In the genomic region with DNA sequence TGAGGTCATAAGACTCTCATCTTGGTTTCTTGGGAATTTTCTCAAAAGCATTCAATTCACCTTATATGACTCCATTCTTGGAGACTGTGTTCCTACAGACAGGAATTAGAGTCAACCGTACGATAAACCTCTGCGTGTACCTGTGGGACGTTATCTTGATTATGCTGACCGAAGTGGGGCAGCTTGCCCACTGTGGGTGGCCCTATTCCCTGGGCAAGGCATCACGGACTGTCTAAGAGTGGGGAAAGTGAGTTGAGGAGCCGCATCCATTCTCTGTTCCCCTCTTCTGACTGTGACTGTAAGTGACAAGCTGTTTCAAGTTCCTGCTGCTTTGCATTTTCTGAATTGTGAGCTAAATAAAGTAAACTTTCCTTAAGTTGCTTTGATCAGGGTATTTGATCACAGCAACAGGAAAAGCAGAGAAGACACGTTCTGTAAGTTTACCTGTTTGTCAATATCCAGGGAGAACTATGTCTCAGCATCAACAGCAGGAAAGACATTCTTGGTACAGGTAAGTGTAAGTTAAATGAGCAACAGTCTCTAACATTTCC, we compare ENCODE assay signal across 7 mouse cellular contexts. TPM values are rescaled to one million over a fixed set of nuclear protein-coding genes. Genes with fewer than 3 reads are reported as not detected.
DNase-seq lines count a peak whose midpoint lies in the region; ATAC-seq and TF ChIP-seq lines count a peak whose summit lies in the region.

Gene Arhgap29 (plus strand): TSS at position 501 of the 551 bp plus-strand sequence.

- ATAC-seq in forebrain, embryonic 16.5 days = no peak
- ATAC-seq in hindbrain, embryonic 15.5 days (ENCODE audit: low FRiP score, low read depth) = no peak
- ATAC-seq in erythroid progenitor cell, adult 5-6 weeks (replicated peaks; ENCODE audit: low FRiP score, poor library complexity, severe bottlenecking) = no peak

- no peak for TF ChIP-seq CTCF in thymus, adult 2 months (IDR thresholded peaks at IDR 0.05; ENCODE audit: borderline replicate concordance, control insufficient read depth, extremely low read depth, insufficient read depth, low read length, poor library complexity)

- peak within 1 kb of the TSS; percentile 55 for H3K9ac ChIP-seq in forebrain, embryonic 16.5 days (replicated peaks; ENCODE audit: low read depth, low read length)
- peak within 1 kb of the TSS; percentile 46 for H3K9ac ChIP-seq in hindbrain, embryonic 15.5 days

- H3K27ac ChIP-seq in thymus, adult 2 months (ENCODE audit: control insufficient read depth, insufficient read depth, low read length) = no peak within 1 kb of the TSS
- H3K27ac ChIP-seq in forebrain, embryonic 16.5 days (ENCODE audit: low read length) = no peak within 1 kb of the TSS
- H3K27ac ChIP-seq in hindbrain, embryonic 15.5 days (replicated peaks) = no peak within 1 kb of the TSS
- peak within 1 kb of the TSS; percentile 83 for H3K27ac ChIP-seq in midbrain, embryonic 10.5 days (replicated peaks)

- H3K4me3 ChIP-seq in thymus, adult 2 months (ENCODE audit: control insufficient read depth, insufficient read depth, low read length) = peak within 1 kb of the TSS; percentile 28
- H3K4me3 ChIP-seq in forebrain, embryonic 16.5 days (replicated peaks; ENCODE audit: low read length) = peak within 1 kb of the TSS; percentile 55
- peak within 1 kb of the TSS; percentile 57 for H3K4me3 ChIP-seq in hindbrain, embryonic 15.5 days
- H3K4me3 ChIP-seq in midbrain, embryonic 10.5 days = peak within 1 kb of the TSS; percentile 73

- no peaks in the 10 kb centered on the region for H3K36me3 ChIP-seq in thymus, adult 2 months (ENCODE audit: control insufficient read depth, insufficient read depth, low read length)
- H3K36me3 ChIP-seq in forebrain, embryonic 16.5 days (ENCODE audit: control insufficient read depth, insufficient read depth) = no peaks in the 10 kb centered on the region
- H3K36me3 ChIP-seq in hindbrain, embryonic 15.5 days = no peaks in the 10 kb centered on the region
- H3K36me3 ChIP-seq in midbrain, embryonic 10.5 days = no peaks in the 10 kb centered on the region

- H3K27me3 ChIP-seq in thymus, adult 2 months (ENCODE audit: control insufficient read depth, insufficient read depth, low read length) = peaks cover 13% of the 10 kb centered on the region
- peaks cover 10% of the 10 kb centered on the region for H3K27me3 ChIP-seq in forebrain, embryonic 16.5 days (replicated peaks; ENCODE audit: control insufficient read depth, insufficient read depth, low read length)
- H3K27me3 ChIP-seq in hindbrain, embryonic 15.5 days = peaks cover 18% of the 10 kb centered on the region
- H3K27me3 ChIP-seq in midbrain, embryonic 10.5 days (ENCODE audit: low read depth, poor library complexity, severe bottlenecking) = peaks cover 43% of the 10 kb centered on the region

- DNase-seq in thymus, adult 2 months = no peak
- no peak for DNase-seq in thymus, postnatal 4 days
- DNase-seq in midbrain, embryonic 10.5 days (ENCODE audit: low spot score) = no peak
- DNase-seq in right cerebral cortex, postnatal 4 days = no peak

- 96% methylated on average over 8 of the region's 8 CpGs for WGBS in thymus, adult 2 months
- WGBS in forebrain, embryonic 16.5 days = 94% methylated on average over 8 of the region's 8 CpGs
- 96% methylated on average over 8 of the region's 8 CpGs for WGBS in hindbrain, embryonic 15.5 days
- 93% methylated on average over 8 of the region's 8 CpGs for WGBS in midbrain, embryonic 10.5 days

- 0 out of 2 replicates have a peak, but pooled peaks cover 8% of the 10 kb centered on the region for H3K4me1 ChIP-seq in thymus, adult 2 months (replicated peaks; ENCODE audit: control insufficient read depth, insufficient read depth, low read length)
- peaks cover 5% of the 10 kb centered on the region; the same call in 1 of the 2 replicates for H3K4me1 ChIP-seq in forebrain, embryonic 16.5 days (replicated peaks; ENCODE audit: control insufficient read depth, insufficient read depth, low read length)
- H3K4me1 ChIP-seq in hindbrain, embryonic 15.5 days (replicated peaks) = no peaks in the 10 kb centered on the region; the same call in 1 of the 2 replicates
- H3K4me1 ChIP-seq in midbrain, embryonic 10.5 days = peaks cover 11% of the 10 kb centered on the region

- H3K9me3 ChIP-seq in forebrain, embryonic 16.5 days (ENCODE audit: control insufficient read depth, low read length) = no peaks in the 10 kb centered on the region
- H3K9me3 ChIP-seq in hindbrain, embryonic 15.5 days = no peaks in the 10 kb centered on the region
- no peaks in the 10 kb centered on the region; the same call in 1 of the 2 replicates for H3K9me3 ChIP-seq in midbrain, embryonic 10.5 days (replicated peaks)

- H3K4me2 ChIP-seq in forebrain, embryonic 16.5 days (ENCODE audit: low read length) = peak within 1 kb of the TSS; percentile 68
- peak within 1 kb of the TSS; percentile 75 for H3K4me2 ChIP-seq in hindbrain, embryonic 15.5 days

- TF ChIP-seq POLR2A in thymus, adult 2 months (IDR thresholded peaks at IDR 0.05; ENCODE audit: control insufficient read depth, extremely low read depth, insufficient read depth, low read length, poor library complexity) = no peak

RNA-seq across cellular contexts. Expression of gene Arhgap29, which starts in this region (rescaled TPM):
- 3.8 and 6.3 TPM in 2 replicates for polyA plus RNA-seq in thymus, adult 2 months (2012; rRNA removed)
- polyA plus RNA-seq in forebrain, embryonic 16.5 days (2015; fragmentation: Nextera tagmentation; extraction: Ambion mirVana) = 18.3 and 27.8 TPM in 2 replicates
- polyA plus RNA-seq in hindbrain, embryonic 15.5 days (2015; fragmentation: Nextera tagmentation; extraction: Ambion mirVana) = 20.2 and 23.7 TPM in 2 replicates
- 27.0 and 29.3 TPM in 2 replicates for polyA plus RNA-seq in midbrain, embryonic 10.5 days (2016; fragmentation: Nextera tagmentation; extraction: Ambion mirVana)
- 3.6 and 3.8 TPM in 2 replicates for total RNA-seq in erythroid progenitor cell, adult 5-6 weeks (2015; ENCODE audit: low replicate concordance)
- total RNA-seq in erythroid progenitor cell, adult 5-6 weeks (2017; ENCODE audit: low replicate concordance) = 0.39 and 3.6 TPM in 2 replicates
